Mouse (Mus musculus) cerebellum, adult 2 months (tissue): ENCODE data around the gene Hmbs. TPM values are rescaled to one million over a fixed set of nuclear protein-coding genes. Genes with fewer than 3 reads are reported as not detected.
A peak's percentile ranks its signal among the peaks of the same experiment; 100 is the strongest.
"Not testable (repeated sequence)": the region's sequence is repeated elsewhere in the genome, so short reads cannot be mapped to it uniquely, and the experiment has no call there.

Source experiments
- DNase-seq, 2 experiments: peaks; one replicate each; pipeline ENCODE4 v3.0.0; 2021
- H3K27ac ChIP-seq: fragments of 200-500 bp; 2 replicates; pipeline ENCODE4 v1.5.1; 2012; ENCODE audit warnings: low read length, control low read depth, inconsistent platforms; ENCODE audit not compliant: insufficient read depth
- H3K27me3 ChIP-seq: fragments of 200-500 bp; 2 replicates; pipeline ENCODE4 v1.6.1; 2012; ENCODE audit warnings: inconsistent platforms, mild to moderate bottlenecking, low read length, moderate library complexity; ENCODE audit not compliant: control insufficient read depth, insufficient read depth
- H3K4me1 ChIP-seq: fragments of 200-500 bp; 2 replicates; pipeline ENCODE4 v1.6.1; 2011; ENCODE audit warnings: low read length; ENCODE audit not compliant: control insufficient read depth, insufficient read depth
- H3K4me3 ChIP-seq: fragments of 200-500 bp; replicated peaks from 2 replicates; pipeline ENCODE3; 2011; ENCODE audit warnings: mild to moderate bottlenecking, low read depth, low read length, control low read depth; ENCODE audit not compliant: insufficient read depth
- CTCF ChIP-seq: fragments of 200-500 bp; IDR thresholded peaks from 2 replicates; pipeline ENCODE4 v1.5.1; 2011; ENCODE audit warnings: low read depth, mild to moderate bottlenecking, control low read depth, low read length, moderate library complexity, borderline replicate concordance; ENCODE audit not compliant: insufficient read depth
- POLR2A ChIP-seq: fragments of 200-500 bp; IDR thresholded peaks from 2 replicates; pipeline ENCODE4 v1.6.1; 2011; ENCODE audit warnings: low read length, control low read depth, borderline replicate concordance; ENCODE audit not compliant: insufficient read depth
- WGBS: fragments of 180-500 bp; shearing (Covaris S2); methylation state at CpG from one replicate; pipeline ENCODE4 v1.1.7; 2018; 5-methylcytosine and 5-hydroxymethylcytosine counted together
- polyA plus RNA-seq: library from polyadenylated mRNA; depleted of rRNA; stranded (reverse); fragments of >200 nt; gene quantifications from 2 replicates; pipeline ENCODE4 v1.2.3, GENCODE M21; 2012

Gene Hmbs
- polyA plus RNA-seq, 1 experiment, result 35.4 TPM

DNA sequence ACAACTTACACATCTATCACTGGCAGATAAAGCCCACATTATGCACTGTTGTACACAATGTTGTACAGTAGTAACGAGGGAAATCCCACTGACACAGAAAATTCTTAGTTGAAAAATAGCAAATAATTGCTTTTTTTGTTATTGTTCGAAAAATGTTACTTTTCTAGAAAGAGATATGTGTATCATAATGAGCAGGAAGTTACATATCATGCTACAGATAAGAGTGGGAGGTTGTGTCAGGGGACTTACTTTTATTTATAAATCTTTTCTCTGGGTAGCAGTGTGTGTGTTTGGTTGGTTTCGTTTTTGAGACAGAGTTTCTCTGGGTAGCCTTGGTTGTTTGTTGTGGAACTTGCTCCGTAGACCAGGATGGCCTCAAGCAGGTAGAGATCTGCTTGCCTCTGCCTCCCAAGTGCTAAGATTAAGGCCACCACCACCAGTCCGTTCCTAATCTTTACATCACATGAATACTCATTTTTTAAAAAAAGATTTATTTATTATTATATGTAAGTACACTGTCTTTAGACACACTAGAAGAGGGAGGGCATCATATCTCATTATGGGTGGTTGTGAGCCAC lies 34.2 kb upstream of the Hmbs start:
- 87% methylated on average over 5 of the region's 5 CpGs for WGBS
- H3K27ac ChIP-seq, result no peak overlapping the region
- no peaks in the 10 kb centered on the region for H3K4me1 ChIP-seq
- TF ChIP-seq CTCF, result no peak
- TF ChIP-seq POLR2A, result no peak
- H3K4me3 ChIP-seq, result no peak overlapping the region
- no peaks in the 10 kb centered on the region for H3K27me3 ChIP-seq
- DNase-seq, result no peak

DNA sequence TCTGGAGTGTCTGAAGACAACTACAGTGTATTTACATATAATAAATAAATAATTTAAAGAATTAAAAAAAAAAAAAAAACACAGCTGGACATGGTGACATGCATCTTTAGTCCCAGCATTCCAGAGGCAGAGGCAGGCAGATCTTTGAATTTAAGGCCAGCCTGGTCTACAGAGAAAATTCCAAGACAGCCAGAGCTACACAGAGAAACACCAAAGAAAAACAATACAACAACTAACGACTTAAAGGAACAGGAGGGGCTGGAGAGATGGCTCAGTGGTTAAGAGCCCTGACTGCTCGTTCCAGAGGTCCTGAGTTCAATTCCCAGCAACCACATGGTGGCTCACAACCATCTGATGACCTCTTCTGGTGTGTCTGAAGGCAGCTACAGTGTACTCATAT lies 33.3 kb upstream of the Hmbs start:
- H3K27ac ChIP-seq, H3K27me3 ChIP-seq, H3K4me3 ChIP-seq, H3K4me1 ChIP-seq, DNase-seq: not testable (repeated sequence)
- WGBS, result 77% methylated on average over 2 of the region's 2 CpGs

DNA sequence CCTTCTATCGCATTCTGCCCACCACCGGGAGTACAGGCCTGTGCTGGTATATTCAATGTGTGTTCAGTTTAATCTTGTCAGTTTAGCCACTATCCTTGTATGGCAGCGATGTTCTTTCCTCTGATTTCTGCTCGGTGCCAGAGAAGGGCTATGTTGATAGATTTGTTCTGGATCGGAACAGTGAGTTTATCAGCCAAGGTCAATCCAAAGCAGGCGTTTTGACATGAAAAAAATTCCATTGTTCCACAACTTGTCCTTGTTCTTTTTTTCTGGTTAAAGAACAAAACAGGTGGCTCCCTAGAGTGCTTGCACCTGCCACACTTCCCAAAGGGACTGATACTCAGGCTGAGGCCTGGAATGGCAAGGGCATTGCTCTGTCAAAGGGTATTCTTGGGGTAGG lies 32.1 kb upstream of the Hmbs start:
- Histone ChIP-seq H3K4me3 (no peak overlapping the region), H3K4me1 (no peaks in the 10 kb centered on the region), H3K27me3 (no peaks in the 10 kb centered on the region), H3K27ac (no peak overlapping the region)
- WGBS, result 81% methylated on average over 6 of the region's 6 CpGs
- no peak for DNase-seq
- TF ChIP-seq POLR2A (no peak), CTCF (no peak)

DNA sequence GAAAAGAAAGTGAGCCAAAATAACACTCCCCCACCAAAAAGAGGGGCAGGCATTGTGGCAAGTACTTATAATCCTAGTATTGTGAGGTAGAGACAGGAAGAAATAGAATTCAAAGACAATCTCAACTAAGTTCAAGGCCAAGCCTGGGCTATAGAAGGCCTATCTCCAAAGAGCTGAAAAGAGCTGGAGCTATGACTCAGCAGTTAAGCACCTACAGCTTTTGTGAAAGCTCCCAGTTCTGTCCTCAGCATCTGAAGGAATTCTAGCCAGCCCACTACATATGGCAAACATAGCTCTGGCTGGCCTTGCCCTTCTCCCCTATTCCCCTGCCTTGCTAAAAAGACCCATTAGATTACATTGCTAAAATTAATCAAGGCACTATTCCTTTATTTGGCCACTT lies 29.4 kb upstream of the Hmbs start:
- TF ChIP-seq CTCF, result no peak
- TF ChIP-seq POLR2A, result no peak
- Histone ChIP-seq H3K4me1 (no peaks in the 10 kb centered on the region), H3K27me3 (no peaks in the 10 kb centered on the region), H3K27ac (no peak overlapping the region), H3K4me3 (no peak overlapping the region)
- DNase-seq, result no peak

GRCm38 (mm10) chr9:44364480-44364879 lies 20.5 kb upstream of the Hmbs start:
- Histone ChIP-seq H3K27ac (no peak overlapping the region), H3K4me3 (no peak overlapping the region), H3K27me3 (no peaks in the 10 kb centered on the region), H3K4me1 (no peaks in the 10 kb centered on the region)
- TF ChIP-seq CTCF (peak; percentile 33; the same call in 1 of the 2 replicates), POLR2A (no peak)
- 59% methylated on average over 3 of the region's 3 CpGs for WGBS
- no peak for DNase-seq

DNA sequence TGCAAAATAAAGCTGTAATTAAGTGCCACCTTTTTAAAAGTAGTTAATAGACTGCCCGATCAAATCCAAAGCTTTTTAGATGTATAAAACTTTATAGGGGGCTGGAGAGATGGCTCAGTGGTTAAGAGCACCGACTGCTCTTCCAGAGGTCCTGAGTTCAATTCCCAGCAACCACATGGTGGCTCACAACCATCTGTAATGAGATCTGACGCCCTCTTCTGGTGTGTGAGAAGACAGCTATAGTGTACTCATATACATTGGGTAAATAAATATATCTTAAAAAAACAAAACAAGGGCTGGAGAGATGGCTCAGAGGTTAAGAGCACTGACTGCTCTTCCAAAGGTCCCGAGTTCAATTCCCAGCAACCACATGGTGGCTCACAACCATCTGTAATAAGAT lies 17.9 kb upstream of the Hmbs start:
- WGBS, result 41% methylated on average over 4 of the region's 4 CpGs
- not testable (repeated sequence) for H3K27me3 ChIP-seq, DNase-seq, H3K27ac ChIP-seq, H3K4me1 ChIP-seq
- H3K4me3 ChIP-seq, result peak overlapping the region; percentile 92

DNA sequence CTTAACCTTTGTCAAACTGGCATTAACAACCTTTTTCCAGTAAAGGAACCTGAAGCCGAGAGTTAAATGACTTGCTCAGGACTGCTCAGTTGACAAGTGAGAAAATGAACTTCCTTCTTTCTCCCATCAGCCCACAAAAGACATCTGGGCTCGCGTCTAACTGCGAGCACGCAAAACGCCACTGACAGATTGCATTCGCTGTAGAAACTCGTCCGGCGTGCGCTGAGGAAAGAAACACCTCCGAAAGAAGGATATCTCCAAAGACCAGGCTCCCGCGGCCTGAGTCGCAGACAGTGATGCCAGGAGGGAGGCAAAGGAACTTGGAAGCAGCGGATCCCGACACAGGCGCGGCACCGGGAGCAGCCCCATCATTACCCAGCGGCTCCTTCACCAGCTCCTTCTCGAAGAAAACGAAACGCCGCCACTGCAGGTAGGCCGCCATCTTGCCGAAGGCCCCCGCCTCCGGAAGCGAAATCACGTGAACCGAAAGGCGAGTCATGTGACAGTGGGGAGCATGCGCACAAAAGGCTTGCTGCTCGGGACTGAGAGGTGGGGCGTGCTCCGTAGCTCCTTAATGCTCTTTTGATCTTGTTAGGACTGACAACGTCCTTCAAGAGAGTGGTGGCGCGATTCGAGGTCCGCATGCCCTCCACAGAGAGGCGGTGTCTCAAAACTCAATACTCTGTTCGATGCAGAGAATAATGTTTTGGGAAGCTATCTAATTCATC lies 17.3 kb upstream of the Hmbs start, which contains the start of gene Vps11:
Gene Vps11 (minus strand): TSS at position 481 of the 728 bp plus-strand sequence.
- Histone ChIP-seq H3K4me3 (peak within 1 kb of the TSS; percentile 92), H3K27ac (0 out of 2 replicates have a peak within 1 kb of the TSS, but pooled peaks have one; percentile 21), H3K27me3 (no peaks in the 10 kb centered on the region), H3K4me1 (0 out of 2 replicates have a peak, but pooled peaks cover 4% of the 10 kb centered on the region)
- WGBS, result under 1% methylated on average over 44 of the region's 44 CpGs
- DNase-seq, result peak; percentile 92 to 94
- TF ChIP-seq POLR2A (peak; percentile 97), CTCF (no peak)

DNA sequence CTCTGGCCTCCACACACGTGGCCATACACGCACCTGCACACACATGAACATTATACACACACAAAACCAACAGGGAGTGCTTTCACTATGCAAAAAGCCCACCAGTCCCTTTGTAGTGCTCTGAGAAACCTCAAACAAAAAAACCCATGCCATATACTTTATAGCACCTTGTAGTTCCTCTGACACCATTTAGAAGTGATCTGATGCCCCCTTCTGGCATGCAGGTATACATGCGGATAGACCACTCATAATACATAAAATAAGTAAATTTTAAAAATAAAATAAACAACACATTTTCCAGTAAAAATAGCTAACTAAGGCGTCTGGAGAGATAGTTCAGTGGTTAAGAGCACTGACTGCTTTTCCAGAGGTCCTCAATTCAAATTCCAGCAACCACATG lies 13.2 kb upstream of the Hmbs start:
- Histone ChIP-seq H3K27ac (no peak overlapping the region), H3K4me1 (0 out of 2 replicates have a peak, but pooled peaks cover 4% of the 10 kb centered on the region), H3K4me3 (no peak overlapping the region), H3K27me3 (no peaks in the 10 kb centered on the region)
- TF ChIP-seq POLR2A (no peak), CTCF (no peak)
- 69% methylated on average over 4 of the region's 4 CpGs for WGBS
- DNase-seq, result no peak
